Mouse (Mus musculus) myocyte (in vitro differentiated cells): ENCODE results near the gene Clec4a1. TPM values are rescaled to one million over a fixed set of nuclear protein-coding genes. Genes with fewer than 3 reads are reported as not detected.

ENCODE experiments used
- H3K27me3 ChIP-seq: one replicate; pipeline ENCODE4 v1.6.1; 2011; ENCODE audit not compliant: control insufficient read depth, insufficient read depth, insufficient read length
- H3K36me3 ChIP-seq: one replicate; pipeline ENCODE4 v1.6.1; 2011; ENCODE audit not compliant: control insufficient read depth, insufficient read depth
- H3K4me2 ChIP-seq: one replicate; pipeline ENCODE4 v1.6.1; 2011; ENCODE audit warnings: low read depth, control low read depth
- H3K4me3 ChIP-seq: one replicate; pipeline ENCODE4 v1.5.1; 2011; ENCODE audit warnings: mild to moderate bottlenecking, control low read depth, moderate library complexity
- H3K79me2 ChIP-seq: one replicate; pipeline ENCODE4 v1.6.1; 2011; ENCODE audit not compliant: control insufficient read depth, insufficient read depth
- H3ac ChIP-seq: one replicate; pipeline ENCODE4 v1.6.1; 2011; ENCODE audit not compliant: control insufficient read depth, insufficient read length
- CEBPB ChIP-seq: IDR thresholded peaks from 2 replicates; pipeline ENCODE4 v1.6.1; 2011; ENCODE audit warnings: mild to moderate bottlenecking, moderate library complexity; ENCODE audit not compliant: poor library complexity, insufficient read depth, severe bottlenecking
- E2F4 ChIP-seq: IDR thresholded peaks from one replicate; pipeline ENCODE4 v1.6.1; 2011; ENCODE audit warnings: mild to moderate bottlenecking, control low read depth, moderate library complexity; ENCODE audit not compliant: insufficient read depth
- MAX ChIP-seq: IDR thresholded peaks from one replicate; pipeline ENCODE4 v1.6.1; 2011; ENCODE audit warnings: low read depth, mild to moderate bottlenecking, control low read depth
- MYOD1 ChIP-seq, 3 experiments: IDR thresholded peaks; one replicate each; pipeline ENCODE4 v1.6.1; 2011; ENCODE audit warnings: control low read depth in 2 of 3, low read depth in 2 of 3, mild to moderate bottlenecking in 2 of 3, moderate library complexity in 1 of 3; ENCODE audit not compliant: insufficient read length in 2 of 3, control insufficient read depth in 1 of 3
- MYOG ChIP-seq, 3 experiments: IDR thresholded peaks; one replicate each; pipeline ENCODE4 v1.6.1; 2011; ENCODE audit warnings: control low read depth in 2 of 3, low read depth in 2 of 3, mild to moderate bottlenecking in 2 of 3; ENCODE audit not compliant: insufficient read length in 2 of 3, control insufficient read depth in 1 of 3, insufficient read depth in 1 of 3
- POLR2A ChIP-seq: IDR thresholded peaks from one replicate; pipeline ENCODE4 v1.6.1; 2011; ENCODE audit warnings: low read depth, mild to moderate bottlenecking, control low read depth, moderate library complexity; ENCODE audit not compliant: insufficient read length
- POLR2AphosphoS2 ChIP-seq: IDR thresholded peaks from one replicate; pipeline ENCODE4 v1.6.1; 2011; ENCODE audit warnings: low read depth, control low read depth; ENCODE audit not compliant: insufficient read length
- REST ChIP-seq: IDR thresholded peaks from one replicate; pipeline ENCODE4 v1.6.1; 2011; ENCODE audit warnings: mild to moderate bottlenecking, control low read depth, moderate library complexity; ENCODE audit not compliant: insufficient read depth, insufficient read length
- SRF ChIP-seq: IDR thresholded peaks from one replicate; pipeline ENCODE4 v1.6.1; 2011; ENCODE audit warnings: low read depth; ENCODE audit not compliant: control insufficient read depth, insufficient read length
- TCF12 ChIP-seq: IDR thresholded peaks from one replicate; pipeline ENCODE4 v1.6.1; 2011; ENCODE audit warnings: mild to moderate bottlenecking, control low read depth; ENCODE audit not compliant: poor library complexity, insufficient read depth, severe bottlenecking
- TCF3 ChIP-seq: IDR thresholded peaks from one replicate; pipeline ENCODE4 v1.6.1; 2011; ENCODE audit warnings: low read depth, control low read depth; ENCODE audit not compliant: insufficient read length
- USF1 ChIP-seq: IDR thresholded peaks from one replicate; pipeline ENCODE4 v1.6.1; 2011; ENCODE audit warnings: low read depth, mild to moderate bottlenecking, control low read depth, moderate library complexity
- polyA plus RNA-seq: library from polyadenylated mRNA; unstranded; fragments of >200 nt; fragmentation: generic; extraction: Trizol; gene quantifications from one replicate; pipeline ENCODE4 v1.2.1, GENCODE M21; 2012; ENCODE audit warnings: missing spikeins

The Clec4a1 gene
- not detected for polyA plus RNA-seq

GRCm38 (mm10) chr6:122921451-122921850, at the start of gene Clec4a1:
Clec4a1 (plus strand) TSS chr6:122921848.
- Histone ChIP-seq H3K4me2 (no peak within 1 kb of the TSS), H3K79me2 (no peaks in the 10 kb centered on the region), H3ac (no peak within 1 kb of the TSS), H3K4me3 (no peak within 1 kb of the TSS), H3K27me3 (no peaks in the 10 kb centered on the region), H3K36me3 (no peaks in the 10 kb centered on the region)
- no peak for TF ChIP-seq E2F4
- TF ChIP-seq POLR2A: no peak
- no peak for TF ChIP-seq USF1
- no peak for TF ChIP-seq MYOD1 (IDR thresholded peaks at IDR 0.05; ENCODE audit: control insufficient read depth in 1 of 3, insufficient read length in 2 of 3, low read depth in 2 of 3)
- TF ChIP-seq SRF: no peak
- no peak for TF ChIP-seq REST
- TF ChIP-seq MYOG (IDR thresholded peaks at IDR 0.05; ENCODE audit: control insufficient read depth in 1 of 3, insufficient read depth in 1 of 3, insufficient read length in 2 of 3, low read depth in 2 of 3): no peak
- TF ChIP-seq CEBPB: no peak
- no peak for TF ChIP-seq TCF3
- TF ChIP-seq TCF12: no peak
- no peak for TF ChIP-seq MAX
- no peak for TF ChIP-seq POLR2AphosphoS2

GRCm38 (mm10) chr6:122872800-122873199, 48.8 kb upstream of the Clec4a1 start:
- Histone ChIP-seq H3K4me3 (no peak overlapping the region), H3K27me3 (no peaks in the 10 kb centered on the region), H3K4me2 (no peak overlapping the region), H3K79me2 (peaks cover 33% of the 10 kb centered on the region), H3ac (no peak overlapping the region), H3K36me3 (peaks cover 14% of the 10 kb centered on the region)
- TF ChIP-seq POLR2AphosphoS2 (no peak), SRF (no peak), E2F4 (no peak), MYOD1 (IDR thresholded peaks at IDR 0.05; ENCODE audit: control insufficient read depth in 1 of 3, insufficient read length in 2 of 3, low read depth in 2 of 3) (no peak), MYOG (IDR thresholded peaks at IDR 0.05; ENCODE audit: control insufficient read depth in 1 of 3, insufficient read depth in 1 of 3, insufficient read length in 2 of 3, low read depth in 2 of 3) (no peak), TCF12 (no peak), TCF3 (no peak), CEBPB (no peak), USF1 (no peak), MAX (no peak), REST (no peak), POLR2A (no peak)

GRCm38 (mm10) chr6:122873871-122874719, 47.6 kb upstream of the Clec4a1 start, which contains the start of gene Necap1:
Necap1 (plus strand) TSS chr6:122874474.
- Histone ChIP-seq H3ac (peak within 1 kb of the TSS; percentile 21), H3K79me2 (peaks cover 46% of the 10 kb centered on the region), H3K27me3 (no peaks in the 10 kb centered on the region), H3K4me3 (peak within 1 kb of the TSS; percentile 70), H3K4me2 (peak within 1 kb of the TSS; percentile 77), H3K36me3 (peaks cover 14% of the 10 kb centered on the region)
- TF ChIP-seq CEBPB (no peak), POLR2A (peak; percentile 80), MYOD1 (IDR thresholded peaks at IDR 0.05; ENCODE audit: control insufficient read depth in 1 of 3, insufficient read length in 2 of 3, low read depth in 2 of 3) (peak in 1 of 3 experiments; percentile 3), POLR2AphosphoS2 (peak; percentile 74)

GRCm38 (mm10) chr6:122874720-122875389, 46.8 kb upstream of the Clec4a1 start:
- TF ChIP-seq TCF12: no peak
- TF ChIP-seq MYOG (IDR thresholded peaks at IDR 0.05; ENCODE audit: control insufficient read depth in 1 of 3, insufficient read depth in 1 of 3, insufficient read length in 2 of 3, low read depth in 2 of 3): peak in 1 of 3 experiments; percentile 20
- TF ChIP-seq MAX: no peak
- Histone ChIP-seq H3K36me3 (peaks cover 20% of the 10 kb centered on the region), H3K79me2 (peaks cover 54% of the 10 kb centered on the region), H3K27me3 (no peaks in the 10 kb centered on the region), H3K4me2 (peak overlapping the region; percentile 77), H3ac (peak overlapping the region; percentile 21), H3K4me3 (peak overlapping the region; percentile 70)
